8 mouse cellular contexts compared by ENCODE assay signal in genomic region chr11:77442186-77443170, GRCm38 (mm10). TPM values are rescaled to one million over a fixed set of nuclear protein-coding genes. Genes with fewer than 3 reads are reported as not detected.
DNase-seq lines count a peak whose midpoint lies in the region; ATAC-seq lines count a peak whose summit lies in the region.

No protein-coding gene starts in this region.

- peaks cover 46% of the 10 kb centered on the region for H3K36me3 ChIP-seq in forebrain, embryonic 14.5 days (ENCODE audit: control insufficient read depth, insufficient read depth, low read length)

- no peaks in the 10 kb centered on the region for H3K4me1 ChIP-seq in forebrain, embryonic 14.5 days (ENCODE audit: control insufficient read depth, insufficient read depth, low read length)

- no peak overlapping the region for H3K4me3 ChIP-seq in forebrain, embryonic 14.5 days (ENCODE audit: low read depth, low read length)

- no peak overlapping the region for H3K4me2 ChIP-seq in forebrain, embryonic 14.5 days (ENCODE audit: low read length)

- H3K27me3 ChIP-seq in forebrain, embryonic 14.5 days (replicated peaks; ENCODE audit: control insufficient read depth, insufficient read depth, low read length): no peaks in the 10 kb centered on the region

- peak; percentile 47 for DNase-seq in 3T3-L1 (ENCODE audit: low read depth, low spot score)
- peak; percentile 53 for DNase-seq in A20 (ENCODE audit: low read depth, low spot score)
- peak; percentile 89 to 90 for DNase-seq in heart, adult 9 months (ENCODE audit: low spot score in 2 of 2)
- DNase-seq in kidney, postnatal 4 days: peak; percentile 49 to 67
- DNase-seq in thymus, postnatal 10 days (ENCODE audit: low spot score in 2 of 2): no peak
- no peak for DNase-seq in frontal cortex, postnatal 10 days (ENCODE audit: low spot score in 2 of 2)
- DNase-seq in spleen, adult 12 weeks (ENCODE audit: low spot score): no peak
- DNase-seq in forebrain, embryonic 14.5 days (ENCODE audit: low spot score): no peak

- ATAC-seq in forebrain, embryonic 14.5 days: no peak

- no peak overlapping the region for H3K27ac ChIP-seq in forebrain, embryonic 14.5 days (ENCODE audit: low read depth, low read length)

- WGBS in forebrain, embryonic 14.5 days: 87% methylated on average over 7 of the region's 7 CpGs

- no peaks in the 10 kb centered on the region for H3K9me3 ChIP-seq in forebrain, embryonic 14.5 days (replicated peaks; ENCODE audit: control insufficient read depth, low read length)

- H3K9ac ChIP-seq in forebrain, embryonic 14.5 days (ENCODE audit: low read length): no peak overlapping the region

RNA-seq across cellular contexts. Expression of gene Coro6, which starts 19.7 kb away (rescaled TPM):
- 0.06 TPM in 1 of 2 replicates, not detected in the other for polyA plus RNA-seq in forebrain, embryonic 14.5 days (2014; fragmentation: Nextera tagmentation; extraction: Ambion mirVana)

RNA-seq across cellular contexts. Expression of gene Ankrd13b, which starts 47.0 kb away (rescaled TPM):
- polyA plus RNA-seq in forebrain, embryonic 14.5 days (2014; fragmentation: Nextera tagmentation; extraction: Ambion mirVana): 25.3 and 32.7 TPM in 2 replicates

RNA-seq across cellular contexts. Expression of gene Git1, which starts 50.9 kb away (rescaled TPM):
- polyA plus RNA-seq in forebrain, embryonic 14.5 days (2014; fragmentation: Nextera tagmentation; extraction: Ambion mirVana): 16.3 and 18.7 TPM in 2 replicates

Comparison
In these comparisons a context has a peak if more than half of its experiments do, and no peak if none do; other contexts are left out.
1. DNase-seq: peak in 3T3-L1 (single experiment), A20 (single experiment), heart, adult 9 months (2 of 2) and kidney, postnatal 4 days (2 of 2); none in thymus, postnatal 10 days (0 of 2), frontal cortex, postnatal 10 days (0 of 2), spleen, adult 12 weeks (single experiment) and forebrain, embryonic 14.5 days (single experiment).